Mouse (Mus musculus): Measurements from ENCODE around the gene Traf3ip1.

DNA sequence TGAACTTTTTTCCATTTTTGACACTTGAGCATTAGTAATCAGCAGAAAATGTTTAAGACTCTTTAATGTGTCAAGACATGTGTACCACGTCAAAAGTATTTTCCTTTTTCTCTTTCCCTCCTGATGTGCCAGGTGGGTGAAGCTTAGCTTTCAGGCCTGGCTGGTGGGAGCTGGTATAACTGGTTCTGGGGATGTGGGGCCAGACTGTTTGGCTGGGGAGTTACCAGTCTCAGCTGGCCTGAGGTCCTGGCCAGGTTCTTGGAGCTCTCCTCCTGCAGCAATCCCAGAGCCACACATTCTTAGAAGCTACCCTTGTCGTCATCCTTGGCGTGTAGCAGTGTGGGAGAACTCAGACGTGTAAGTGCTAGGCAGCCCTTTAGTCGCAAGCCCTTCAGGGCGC is 21.2 kb downstream of the Traf3ip1 start:
- TF ChIP-seq CTCF (IDR thresholded peaks at IDR 0.05; ENCODE audit: control insufficient read depth, insufficient read depth, low read length) (no peak), POLR2A (IDR thresholded peaks at IDR 0.05; ENCODE audit: borderline replicate concordance, control insufficient read depth, low read depth, low read length) (no peak)
